Mouse (Mus musculus) liver, postnatal 0 days (tissue): ENCODE results near the gene Tsc22d4. TPM values are rescaled to one million over a fixed set of nuclear protein-coding genes. Genes with fewer than 3 reads are reported as not detected.

ENCODE experiments used
- ATAC-seq: fragments of 200-750 bp; cut with Nextera tagmentation; 2 replicates; pipeline ENCODE4 v1.8.0; 2017; ENCODE audit warnings: mild to moderate bottlenecking, moderate library complexity
- DNase-seq: peaks from one replicate; pipeline ENCODE4 v3.0.0-alpha.2; 2016
- H3K27ac ChIP-seq: fragments of 300-500 bp; sonication (generic); 2 replicates; pipeline ENCODE4 v1.5.1; 2014; ENCODE audit warnings: antibody characterized with exemption, moderate library complexity, mild to moderate bottlenecking, low read depth
- H3K27me3 ChIP-seq: fragments of 300-500 bp; sonication (generic); 2 replicates; pipeline ENCODE4 v1.6.1; 2014; ENCODE audit warnings: low read length, control low read depth, mixed read lengths; ENCODE audit not compliant: insufficient read depth
- H3K36me3 ChIP-seq: fragments of 300-500 bp; sonication (generic); replicated peaks from 2 replicates; pipeline ENCODE4 v1.6.1; 2014; ENCODE audit warnings: mild to moderate bottlenecking, control low read depth, low read length, moderate library complexity, mixed read lengths; ENCODE audit not compliant: insufficient read depth
- H3K4me1 ChIP-seq: fragments of 300-500 bp; sonication (generic); 2 replicates; pipeline ENCODE4 v1.6.1; 2014; ENCODE audit warnings: antibody characterized with exemption, mild to moderate bottlenecking, control low read depth; ENCODE audit not compliant: insufficient read depth
- H3K4me2 ChIP-seq: fragments of 300-500 bp; sonication (generic); 2 replicates; pipeline ENCODE4 v1.6.1; 2014; ENCODE audit warnings: low read depth, mild to moderate bottlenecking, low read length, moderate library complexity, mixed read lengths
- H3K4me3 ChIP-seq: fragments of 300-500 bp; sonication (generic); 2 replicates; pipeline ENCODE4 v1.5.1; 2014; ENCODE audit warnings: low read depth, low read length
- H3K9ac ChIP-seq: fragments of 300-500 bp; sonication (generic); replicated peaks from 2 replicates; pipeline ENCODE4 v1.6.1; 2014; ENCODE audit warnings: mild to moderate bottlenecking, moderate library complexity
- H3K9me3 ChIP-seq: fragments of 300-500 bp; sonication (generic); 2 replicates; pipeline ENCODE4 v1.6.1; 2016; ENCODE audit warnings: mild to moderate bottlenecking, control low read depth, low read length, mixed read lengths
- CTCF ChIP-seq: sonication (generic); IDR thresholded peaks from 2 replicates; pipeline ENCODE4 v1.5.1; 2016; ENCODE audit warnings: antibody characterized with exemption, low read depth
- EP300 ChIP-seq: IDR thresholded peaks from 2 replicates; pipeline ENCODE4 v1.6.1; 2016; ENCODE audit warnings: antibody characterized with exemption, low read depth, mild to moderate bottlenecking
- WGBS: fragments of 180-500 bp; shearing (Covaris S2); extraction: QIAGEN DNeasy Blood & Tissue Kit; methylation state at CpG from one replicate; pipeline ENCODE4 v1.1.7; 2014; ENCODE audit not compliant: insufficient replicate concordance; 5-methylcytosine and 5-hydroxymethylcytosine counted together
- polyA plus RNA-seq: library from polyadenylated mRNA; unstranded; fragments of >200 nt; fragmentation: Nextera tagmentation; extraction: Ambion mirVana; gene quantifications from 2 replicates; pipeline ENCODE4 v1.2.1, GENCODE M21; 2015

Gene Tsc22d4
- polyA plus RNA-seq, 1 experiment from 2014 or later = 65.9 TPM

GRCm38 (mm10) chr5:137758921-137759534, 13.5 kb downstream of the Tsc22d4 start:
- WGBS = 92% methylated on average over 19 of the region's 19 CpGs
- DNase-seq = peak; percentile 14
- Histone ChIP-seq H3K4me2 (no peak overlapping the region), H3K27me3 (no peaks in the 10 kb centered on the region), H3K9me3 (no peaks in the 10 kb centered on the region), H3K4me1 (no peaks in the 10 kb centered on the region), H3K36me3 (peaks cover 46% of the 10 kb centered on the region), H3K27ac (no peak overlapping the region), H3K9ac (no peak overlapping the region), H3K4me3 (no peak overlapping the region)
- TF ChIP-seq CTCF (no peak), EP300 (no peak)
- ATAC-seq = no peak

- Histone ChIP-seq H3K36me3 (peaks cover 44% of the 10 kb centered on the region), H3K4me1 (no peaks in the 10 kb centered on the region), H3K27ac (no peak overlapping the region), H3K9ac (peak overlapping the region; percentile 26; the same call in 1 of the 2 replicates), H3K4me3 (no peak overlapping the region), H3K9me3 (no peaks in the 10 kb centered on the region), H3K4me2 (no peak overlapping the region), H3K27me3 (no peaks in the 10 kb centered on the region)
- DNase-seq = peak; percentile 85
- peak; percentile 79 for ATAC-seq
- 41% methylated on average over 4 of the region's 4 CpGs for WGBS
- TF ChIP-seq CTCF = peak; percentile 97
- TF ChIP-seq EP300 = no peak
These were observed 14.5 kb downstream of the Tsc22d4 start for GRCm38 (mm10) chr5:137759971-137760412.

- no peaks in the 10 kb centered on the region for H3K27me3 ChIP-seq
- no peak overlapping the region for H3K4me3 ChIP-seq
- TF ChIP-seq EP300 (no peak), CTCF (no peak)
- H3K9me3 ChIP-seq = no peaks in the 10 kb centered on the region
- H3K4me1 ChIP-seq = no peaks in the 10 kb centered on the region
- no peak for ATAC-seq
- H3K4me2 ChIP-seq = no peak overlapping the region
- DNase-seq = no peak
- WGBS = 70% methylated on average over 9 of the region's 9 CpGs
- H3K27ac ChIP-seq = no peak overlapping the region
- H3K36me3 ChIP-seq = 0 out of 2 replicates have a peak, but pooled peaks cover 2% of the 10 kb centered on the region
- H3K9ac ChIP-seq = no peak overlapping the region
These were observed 19.2 kb downstream of the Tsc22d4 start for GRCm38 (mm10) chr5:137764609-137765340.

GRCm38 (mm10) chr5:137766270-137766669, 20.7 kb downstream of the Tsc22d4 start:
- no peaks in the 10 kb centered on the region for H3K36me3 ChIP-seq
- H3K4me1 ChIP-seq = no peaks in the 10 kb centered on the region
- ATAC-seq (no peak), DNase-seq (peak; percentile 49)
- H3K9me3 ChIP-seq = no peaks in the 10 kb centered on the region
- H3K27ac ChIP-seq = no peak overlapping the region
- no peak overlapping the region for H3K9ac ChIP-seq
- TF ChIP-seq CTCF = peak; percentile 76
- TF ChIP-seq EP300 = no peak
- no peak overlapping the region for H3K4me3 ChIP-seq
- H3K4me2 ChIP-seq = no peak overlapping the region
- no peaks in the 10 kb centered on the region for H3K27me3 ChIP-seq
- WGBS = 62% methylated on average over 3 of the region's 3 CpGs

- no peaks in the 10 kb centered on the region for H3K4me1 ChIP-seq
- DNase-seq (no peak), ATAC-seq (no peak)
- H3K9me3 ChIP-seq = no peaks in the 10 kb centered on the region
- TF ChIP-seq CTCF (no peak), EP300 (no peak)
- no peak overlapping the region for H3K27ac ChIP-seq
- H3K36me3 ChIP-seq = no peaks in the 10 kb centered on the region
- H3K4me3 ChIP-seq = no peak overlapping the region
- 64% methylated on average over 1 of the region's 1 CpGs for WGBS
- no peak overlapping the region for H3K4me2 ChIP-seq
- H3K9ac ChIP-seq = no peak overlapping the region
- no peaks in the 10 kb centered on the region for H3K27me3 ChIP-seq
These were observed 22.9 kb downstream of the Tsc22d4 start for GRCm38 (mm10) chr5:137768475-137768874.

GRCm38 (mm10) chr5:137770709-137771108, 25.2 kb downstream of the Tsc22d4 start:
- H3K4me2 ChIP-seq = no peak overlapping the region
- H3K4me1 ChIP-seq = no peaks in the 10 kb centered on the region
- H3K27ac ChIP-seq = no peak overlapping the region
- no peaks in the 10 kb centered on the region for H3K36me3 ChIP-seq
- no peaks in the 10 kb centered on the region for H3K9me3 ChIP-seq
- peak; percentile 97 for TF ChIP-seq CTCF
- TF ChIP-seq EP300 = no peak
- WGBS = 31% methylated on average over 2 of the region's 2 CpGs
- H3K4me3 ChIP-seq = no peak overlapping the region
- DNase-seq (peak; percentile 62), ATAC-seq (peak; percentile 61)
- H3K9ac ChIP-seq = no peak overlapping the region
- no peaks in the 10 kb centered on the region for H3K27me3 ChIP-seq
